Mouse (Mus musculus) small intestine, adult 2 months (tissue): ENCODE results near the gene Wwox.

ENCODE experiments used
- CTCF ChIP-seq: fragments of 200-500 bp; IDR thresholded peaks from 2 replicates; pipeline ENCODE4 v1.5.1; 2012; ENCODE audit warnings: low read depth, mild to moderate bottlenecking, control low read depth, inconsistent platforms, low read length, moderate library complexity, mixed read lengths; ENCODE audit not compliant: insufficient replicate concordance, insufficient read length; ENCODE audit errors: extremely low read depth
- POLR2A ChIP-seq: fragments of 200-500 bp; IDR thresholded peaks from 2 replicates; pipeline ENCODE4 v1.6.1; 2012; ENCODE audit warnings: low read depth, mild to moderate bottlenecking, control low read depth, inconsistent platforms, low read length, moderate library complexity

DNA sequence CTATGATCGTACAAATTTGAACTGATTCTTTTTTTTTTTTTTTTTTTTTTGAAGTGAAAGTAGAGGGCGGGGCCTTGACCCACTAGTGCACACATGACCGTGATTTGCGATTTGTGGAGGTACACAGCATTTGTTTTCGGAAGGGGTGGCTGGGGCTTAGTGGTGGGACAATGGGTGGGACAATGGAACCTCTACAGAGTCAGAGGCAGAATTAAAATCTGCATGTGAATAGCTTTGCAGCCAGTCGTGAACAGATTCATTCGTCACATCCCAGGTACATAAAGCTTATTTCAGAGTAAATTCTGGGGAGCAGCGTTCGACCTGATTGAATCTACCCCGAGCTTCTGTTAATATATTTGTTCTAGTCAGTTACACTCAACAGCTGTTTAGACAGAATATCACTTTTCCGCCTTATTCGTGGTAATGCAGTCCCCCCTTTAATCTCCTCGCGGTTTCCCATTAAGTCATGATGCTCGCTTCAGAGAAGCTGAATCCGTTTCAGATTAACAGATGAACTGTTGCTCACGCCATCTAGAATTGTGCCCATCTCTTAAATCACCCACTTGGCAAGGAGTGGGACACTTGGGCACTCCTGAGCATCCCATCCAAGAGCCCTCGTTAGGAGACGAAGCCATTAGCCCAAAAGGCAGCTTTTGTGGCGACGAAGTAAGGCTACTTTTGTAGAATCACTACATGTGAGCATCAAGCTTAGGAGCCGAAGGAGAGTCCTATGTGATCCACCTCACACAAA is 368.4 kb downstream of the Wwox start:
- TF ChIP-seq POLR2A (no peak), CTCF (no peak)
